Mouse (Mus musculus): Measurements from ENCODE around the gene Patz1. TPM values are rescaled to one million over a fixed set of nuclear protein-coding genes. Genes with fewer than 3 reads are reported as not detected.

Gene Patz1
- polyA plus RNA-seq, 1 experiment from 2014 or later: 22.7 TPM

DNA sequence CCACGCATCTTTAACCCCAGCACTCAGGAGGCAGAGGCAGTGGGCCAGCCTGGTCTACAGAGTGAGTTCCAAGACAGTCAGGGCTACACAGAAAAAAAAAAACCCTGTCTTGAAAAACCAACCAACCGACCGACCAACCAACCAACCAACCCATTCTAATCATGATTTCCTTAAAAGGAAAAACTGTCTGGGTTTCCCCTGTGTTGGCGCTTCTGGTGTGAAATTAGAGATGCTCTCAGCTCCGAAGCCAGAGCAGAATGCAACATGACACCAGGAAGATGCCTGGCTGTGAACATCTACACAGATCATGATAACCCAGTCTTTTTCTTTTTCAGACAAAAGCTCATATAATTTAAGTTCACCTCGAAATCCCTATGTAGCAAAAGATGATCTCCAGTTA is 5.8 kb upstream of the Patz1 start:
- H3K27me3 ChIP-seq (replicated peaks): no peaks in the 10 kb centered on the region
- no peak overlapping the region for H3K9ac ChIP-seq
- ATAC-seq (ENCODE audit: extremely low read depth, insufficient number of reproducible peaks, low FRiP score, low TSS enrichment): no peak
- no peak overlapping the region for H3K4me3 ChIP-seq
- H3K36me3 ChIP-seq: no peaks in the 10 kb centered on the region
- 77% methylated on average over 6 of the region's 6 CpGs for WGBS
- H3K27ac ChIP-seq (replicated peaks): no peak overlapping the region
- H3K4me2 ChIP-seq: no peak overlapping the region
- peaks cover 4% of the 10 kb centered on the region for H3K4me1 ChIP-seq
- peaks cover 14% of the 10 kb centered on the region; the same call in 1 of the 2 replicates for H3K9me3 ChIP-seq

DNA sequence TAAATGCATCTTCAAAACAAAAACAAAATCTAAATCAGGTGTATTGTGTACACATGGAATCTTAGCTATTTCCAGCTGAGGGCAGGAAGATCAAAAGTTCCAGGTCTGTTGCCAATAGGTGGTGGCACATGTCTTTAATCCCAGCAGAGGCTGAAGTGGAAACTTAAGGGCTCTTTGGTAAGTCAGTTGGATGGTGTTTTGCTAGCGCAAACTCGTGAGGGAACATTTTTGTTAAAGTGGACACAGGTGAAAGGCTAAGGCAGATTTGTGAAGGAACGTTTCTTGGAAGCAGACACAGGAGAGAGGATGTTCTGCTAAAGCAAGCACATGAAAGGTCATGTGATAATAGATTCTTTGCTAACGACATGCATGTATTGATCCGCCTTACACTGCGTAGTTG is 5.0 kb upstream of the Patz1 start:
- no peaks in the 10 kb centered on the region for H3K36me3 ChIP-seq
- WGBS: 88% methylated on average over 6 of the region's 6 CpGs

DNA sequence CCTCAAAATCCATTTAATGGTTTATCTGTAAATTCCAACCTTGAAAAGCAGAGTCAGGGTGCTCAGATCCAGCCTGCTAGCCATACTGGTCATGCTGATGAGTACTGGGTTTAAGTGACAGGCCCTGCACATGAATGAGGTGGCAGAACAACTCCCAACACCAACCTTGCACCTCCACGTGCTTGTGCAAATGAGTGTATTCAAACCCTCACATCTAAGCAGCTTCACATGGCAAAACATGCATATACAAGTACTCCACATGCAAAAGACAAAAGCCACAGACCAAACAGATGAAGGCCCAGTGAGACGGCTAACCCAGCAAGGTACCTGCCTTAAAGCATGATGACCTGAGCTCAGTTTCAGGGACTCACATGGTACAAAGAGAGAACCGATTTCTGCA is 2.7 kb upstream of the Patz1 start:
- Histone ChIP-seq H3K27ac (replicated peaks) (no peak overlapping the region), H3K36me3 (0 out of 2 replicates have a peak, but pooled peaks cover under 1% of the 10 kb centered on the region), H3K27me3 (replicated peaks) (no peaks in the 10 kb centered on the region), H3K4me2 (no peak overlapping the region), H3K9me3 (peaks cover 8% of the 10 kb centered on the region; the same call in 1 of the 2 replicates), H3K4me1 (peaks cover 12% of the 10 kb centered on the region), H3K9ac (no peak overlapping the region), H3K4me3 (no peak overlapping the region)
- WGBS: 76% methylated on average over 3 of the region's 3 CpGs
- no peak for ATAC-seq (ENCODE audit: extremely low read depth, insufficient number of reproducible peaks, low FRiP score, low TSS enrichment)

More for the DNA sequence above, 5.0 kb upstream of the Patz1 start:
- Histone ChIP-seq H3K4me2 (no peak overlapping the region), H3K27ac (replicated peaks) (no peak overlapping the region), H3K4me1 (peaks cover 9% of the 10 kb centered on the region), H3K9ac (no peak overlapping the region), H3K27me3 (replicated peaks) (no peaks in the 10 kb centered on the region), H3K4me3 (no peak overlapping the region), H3K9me3 (peaks cover 14% of the 10 kb centered on the region; the same call in 1 of the 2 replicates)
- ATAC-seq (ENCODE audit: extremely low read depth, insufficient number of reproducible peaks, low FRiP score, low TSS enrichment): no peak

DNA sequence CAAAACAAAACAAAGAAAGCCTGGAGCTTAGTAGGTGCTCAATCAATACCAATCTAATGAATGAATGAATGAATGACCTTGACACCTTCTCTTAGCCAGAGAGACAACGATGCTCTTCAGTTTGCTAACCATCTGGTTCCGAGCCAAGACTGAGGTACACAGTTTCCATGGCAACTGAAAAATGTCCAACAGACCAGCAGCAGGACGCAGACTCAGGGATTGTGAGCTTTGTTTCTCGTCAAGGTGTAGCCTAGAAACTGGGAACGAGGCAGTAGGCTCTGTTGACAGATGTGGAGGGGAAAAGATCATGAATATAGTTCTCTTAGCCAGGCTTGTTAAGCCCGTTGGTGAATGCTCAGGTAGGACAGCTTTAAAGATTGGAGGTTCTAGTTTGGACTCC is 1.5 kb upstream of the Patz1 start:
- Histone ChIP-seq H3K27me3 (replicated peaks) (no peaks in the 10 kb centered on the region), H3K4me1 (peaks cover 22% of the 10 kb centered on the region), H3K9ac (no peak overlapping the region), H3K9me3 (no peaks in the 10 kb centered on the region), H3K4me2 (no peak overlapping the region), H3K27ac (replicated peaks) (no peak overlapping the region), H3K36me3 (0 out of 2 replicates have a peak, but pooled peaks cover 5% of the 10 kb centered on the region), H3K4me3 (no peak overlapping the region)
- 66% methylated on average over 6 of the region's 6 CpGs for WGBS
- no peak for ATAC-seq (ENCODE audit: extremely low read depth, insufficient number of reproducible peaks, low FRiP score, low TSS enrichment)

DNA sequence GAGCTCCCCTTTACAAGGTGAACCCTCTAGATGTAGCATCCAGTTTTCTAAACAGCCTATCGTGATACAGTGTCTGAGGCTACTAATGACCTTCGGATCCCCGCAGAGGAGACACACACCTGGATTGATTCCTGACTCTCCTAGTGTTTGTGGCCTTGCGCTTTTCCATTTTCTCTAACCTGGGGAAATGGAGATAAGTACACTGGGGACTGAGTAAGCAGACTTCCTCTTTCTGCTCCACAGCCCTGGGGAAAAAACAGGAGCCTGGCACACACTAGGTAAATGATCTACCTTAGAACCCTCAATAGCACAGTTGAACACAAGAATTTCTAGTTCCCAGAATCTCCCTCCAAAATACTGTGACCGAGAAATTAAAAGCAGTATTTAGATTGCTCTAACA is 753 bp upstream of the Patz1 start:
- H3K4me3 ChIP-seq: peak overlapping the region; percentile 69
- WGBS: 56% methylated on average over 5 of the region's 5 CpGs
- ATAC-seq (ENCODE audit: extremely low read depth, insufficient number of reproducible peaks, low FRiP score, low TSS enrichment): no peak

DNA sequence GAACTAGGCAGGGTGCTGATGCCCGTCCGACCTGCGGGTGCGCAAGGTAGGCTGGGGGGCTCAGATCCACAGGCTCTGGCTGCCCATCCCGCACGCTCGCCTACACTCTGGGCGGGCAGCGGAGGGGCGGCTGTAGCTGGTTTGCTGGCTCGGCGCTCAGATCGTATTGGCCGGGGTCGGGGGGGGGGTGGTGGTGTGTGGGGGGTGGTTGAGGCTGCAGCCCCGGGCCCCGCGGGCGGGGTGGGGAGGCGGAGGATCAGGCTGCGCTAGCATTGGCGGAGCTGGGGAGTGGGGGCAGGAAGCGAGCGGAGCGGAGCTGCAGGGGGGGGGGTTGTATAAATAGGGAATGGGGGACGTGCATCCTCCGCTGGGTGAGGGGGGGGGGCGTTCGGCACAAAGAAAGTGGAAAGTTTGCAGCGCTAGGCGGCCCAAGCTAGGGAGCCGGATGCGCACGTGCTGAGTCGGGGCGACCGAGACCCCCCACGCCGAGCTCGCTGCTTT is 678 bp downstream of the Patz1 start:
- no peaks in the 10 kb centered on the region for H3K27me3 ChIP-seq (replicated peaks)
- peak overlapping the region; percentile 69 for H3K4me3 ChIP-seq
- H3K4me1 ChIP-seq: peaks cover 45% of the 10 kb centered on the region
- H3K27ac ChIP-seq (replicated peaks): peak overlapping the region; percentile 100
- H3K9ac ChIP-seq: peak overlapping the region; percentile 98
- peak; percentile 72 for ATAC-seq (ENCODE audit: extremely low read depth, insufficient number of reproducible peaks, low FRiP score, low TSS enrichment)
- peaks cover 19% of the 10 kb centered on the region for H3K36me3 ChIP-seq
- 0% methylated on average over 33 of the region's 40 CpGs for WGBS
- peak overlapping the region; percentile 99 for H3K4me2 ChIP-seq
- H3K9me3 ChIP-seq: no peaks in the 10 kb centered on the region

More for the DNA sequence above, 753 bp upstream of the Patz1 start:
- Histone ChIP-seq H3K9ac (peak overlapping the region; percentile 98), H3K9me3 (no peaks in the 10 kb centered on the region), H3K27ac (replicated peaks) (peak overlapping the region; percentile 100; the same call in 1 of the 2 replicates), H3K4me2 (peak overlapping the region; percentile 99), H3K4me1 (peaks cover 30% of the 10 kb centered on the region), H3K36me3 (0 out of 2 replicates have a peak, but pooled peaks cover 5% of the 10 kb centered on the region), H3K27me3 (replicated peaks) (no peaks in the 10 kb centered on the region)

DNA sequence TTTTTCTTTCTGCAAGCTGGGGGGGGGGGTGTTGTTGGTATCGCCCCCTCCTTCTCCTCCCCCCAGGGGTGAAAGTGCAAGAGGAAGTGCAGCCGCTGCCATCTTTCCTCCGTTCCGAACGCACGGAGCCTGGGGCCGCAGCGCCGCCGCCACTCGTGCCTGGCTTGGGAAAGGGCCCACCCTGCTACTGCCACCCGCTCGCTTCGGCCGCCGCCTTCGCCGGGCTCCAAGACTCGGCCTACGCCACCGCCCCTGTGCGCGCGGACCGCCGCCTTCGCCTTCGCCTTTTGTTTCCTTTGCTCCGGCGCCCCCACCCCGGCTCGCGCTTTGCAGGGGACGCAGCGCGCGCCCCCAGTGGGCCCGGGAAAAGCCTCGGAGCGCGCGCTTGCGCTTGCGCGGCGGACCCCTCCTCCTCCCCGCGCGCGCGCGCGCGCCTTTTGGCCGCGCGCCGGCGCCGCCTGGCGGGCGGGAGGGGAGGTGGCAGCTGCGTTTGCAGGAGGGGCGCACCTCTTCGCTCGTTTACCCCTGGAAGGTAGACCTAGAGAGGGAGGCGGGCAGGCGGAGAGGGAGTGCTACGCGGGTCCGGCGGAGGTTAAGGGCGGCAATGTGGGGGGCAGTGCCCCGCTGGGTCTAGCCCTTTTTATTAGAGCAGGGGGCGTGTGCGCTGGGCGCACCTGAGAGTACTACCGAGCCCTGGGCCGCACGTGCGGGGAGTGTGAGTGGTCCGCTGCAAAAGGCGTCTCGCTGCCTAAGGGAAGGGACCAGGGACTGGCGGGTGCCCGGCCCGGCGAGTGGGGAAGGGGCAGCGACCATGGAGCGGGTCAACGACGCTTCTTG is 1.3 kb downstream of the Patz1 start:
- ATAC-seq (ENCODE audit: extremely low read depth, insufficient number of reproducible peaks, low FRiP score, low TSS enrichment): peak; percentile 55
- Histone ChIP-seq H3K9ac (peak overlapping the region; percentile 98), H3K9me3 (no peaks in the 10 kb centered on the region), H3K27me3 (replicated peaks) (no peaks in the 10 kb centered on the region), H3K36me3 (peaks cover 26% of the 10 kb centered on the region), H3K4me2 (peak overlapping the region; percentile 99), H3K4me3 (peak overlapping the region; percentile 69), H3K4me1 (peaks cover 50% of the 10 kb centered on the region), H3K27ac (replicated peaks) (peak overlapping the region; percentile 100)
- WGBS: under 1% methylated on average over 76 of the region's 92 CpGs

DNA sequence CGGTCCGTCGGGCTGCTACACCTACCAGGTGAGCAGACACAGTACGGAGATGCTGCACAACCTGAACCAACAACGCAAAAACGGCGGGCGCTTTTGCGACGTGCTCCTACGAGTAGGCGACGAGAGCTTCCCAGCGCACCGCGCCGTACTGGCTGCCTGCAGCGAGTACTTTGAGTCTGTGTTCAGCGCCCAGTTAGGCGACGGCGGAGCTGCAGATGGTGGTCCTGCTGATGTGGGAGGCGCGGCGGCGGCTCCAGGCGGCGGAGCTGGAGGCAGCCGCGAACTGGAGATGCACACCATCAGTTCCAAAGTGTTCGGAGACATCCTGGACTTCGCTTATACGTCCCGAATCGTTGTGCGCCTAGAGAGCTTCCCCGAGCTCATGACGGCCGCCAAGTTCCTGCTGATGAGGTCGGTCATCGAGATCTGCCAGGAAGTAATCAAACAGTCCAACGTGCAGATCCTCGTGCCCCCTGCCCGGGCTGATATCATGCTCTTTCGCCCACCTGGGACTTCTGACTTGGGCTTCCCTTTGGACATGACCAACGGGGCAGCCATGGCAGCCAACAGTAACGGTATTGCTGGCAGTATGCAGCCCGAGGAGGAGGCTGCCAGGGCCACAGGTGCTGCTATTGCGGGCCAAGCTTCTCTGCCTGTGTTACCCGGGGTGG is 2.1 kb downstream of the Patz1 start:
- H3K27me3 ChIP-seq (replicated peaks): no peaks in the 10 kb centered on the region
- peak overlapping the region; percentile 100 for H3K27ac ChIP-seq (replicated peaks)
- peaks cover 57% of the 10 kb centered on the region for H3K4me1 ChIP-seq
- H3K36me3 ChIP-seq: peaks cover 33% of the 10 kb centered on the region
- H3K9me3 ChIP-seq: no peaks in the 10 kb centered on the region
- H3K9ac ChIP-seq: peak overlapping the region; percentile 98
- ATAC-seq (ENCODE audit: extremely low read depth, insufficient number of reproducible peaks, low FRiP score, low TSS enrichment): no peak
- under 1% methylated on average over 50 of the region's 50 CpGs for WGBS
- peak overlapping the region; percentile 69 for H3K4me3 ChIP-seq
- H3K4me2 ChIP-seq: peak overlapping the region; percentile 99

DNA sequence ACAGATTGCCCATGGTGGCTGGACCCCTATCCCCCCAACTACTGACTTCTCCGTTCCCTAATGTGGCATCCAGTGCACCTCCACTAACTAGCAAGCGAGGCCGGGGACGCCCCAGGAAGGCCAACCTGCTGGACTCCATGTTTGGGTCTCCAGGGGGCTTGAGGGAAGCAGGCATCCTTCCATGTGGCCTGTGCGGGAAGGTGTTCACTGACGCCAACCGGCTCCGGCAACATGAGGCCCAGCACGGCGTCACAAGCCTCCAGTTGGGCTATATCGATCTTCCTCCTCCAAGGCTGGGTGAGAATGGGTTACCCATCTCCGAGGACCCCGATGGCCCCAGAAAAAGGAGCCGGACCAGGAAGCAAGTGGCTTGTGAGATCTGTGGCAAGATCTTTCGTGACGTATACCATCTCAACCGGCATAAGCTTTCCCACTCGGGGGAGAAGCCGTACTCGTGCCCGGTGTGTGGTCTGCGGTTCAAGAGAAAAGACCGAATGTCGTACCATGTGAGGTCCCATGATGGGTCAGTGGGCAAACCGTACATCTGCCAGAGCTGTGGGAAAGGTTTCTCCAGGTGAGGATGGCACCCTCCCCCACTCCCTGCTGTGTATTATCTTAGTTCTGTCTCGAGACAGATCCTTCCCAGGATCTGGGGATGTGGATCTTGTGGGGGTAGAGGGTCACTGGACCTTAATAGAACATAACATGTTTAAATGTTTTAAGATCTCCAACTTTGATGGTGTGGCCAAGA is 2.8 kb downstream of the Patz1 start:
- no peak for ATAC-seq (ENCODE audit: extremely low read depth, insufficient number of reproducible peaks, low FRiP score, low TSS enrichment)
- WGBS: 2% methylated on average over 26 of the region's 26 CpGs

DNA sequence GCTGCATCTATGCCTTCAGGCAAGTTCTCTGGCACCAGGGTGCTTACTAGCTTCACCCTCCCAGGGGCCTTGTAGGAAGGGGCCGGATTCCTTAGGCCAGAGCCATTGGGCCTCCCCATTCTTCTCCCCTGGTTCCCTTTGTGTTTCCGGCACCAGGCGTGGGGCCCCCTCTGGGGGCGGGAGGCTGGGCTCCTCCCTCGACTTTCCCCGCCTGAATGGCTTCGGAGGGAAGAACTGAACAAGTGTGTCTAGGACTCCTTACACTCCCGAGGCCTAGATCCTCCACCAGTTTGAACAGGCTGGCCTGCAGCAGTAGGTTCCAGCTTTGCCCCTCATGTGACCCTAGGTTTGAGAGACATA is 3.4 kb downstream of the Patz1 start:
- Histone ChIP-seq H3K27me3 (replicated peaks) (no peaks in the 10 kb centered on the region), H3K4me2 (peak overlapping the region; percentile 99), H3K4me3 (peak overlapping the region; percentile 69), H3K4me1 (peaks cover 70% of the 10 kb centered on the region), H3K9ac (peak overlapping the region; percentile 98), H3K9me3 (no peaks in the 10 kb centered on the region), H3K27ac (replicated peaks) (peak overlapping the region; percentile 100), H3K36me3 (peaks cover 46% of the 10 kb centered on the region)
- ATAC-seq (ENCODE audit: extremely low read depth, insufficient number of reproducible peaks, low FRiP score, low TSS enrichment): no peak
- 0% methylated on average over 8 of the region's 8 CpGs for WGBS

More for the DNA sequence above, 2.8 kb downstream of the Patz1 start:
- Histone ChIP-seq H3K9ac (peak overlapping the region; percentile 98), H3K4me3 (peak overlapping the region; percentile 69), H3K4me2 (peak overlapping the region; percentile 99), H3K36me3 (peaks cover 40% of the 10 kb centered on the region), H3K27me3 (replicated peaks) (no peaks in the 10 kb centered on the region), H3K9me3 (no peaks in the 10 kb centered on the region), H3K4me1 (peaks cover 64% of the 10 kb centered on the region), H3K27ac (replicated peaks) (peak overlapping the region; percentile 100)
